Mouse (Mus musculus) central nervous system, embryonic 18 days (tissue): ENCODE data around the gene Klhdc8b. TPM values are rescaled to one million over a fixed set of nuclear protein-coding genes. Genes with fewer than 3 reads are reported as not detected.

ENCODE experiments used
- polyA plus RNA-seq: library from polyadenylated mRNA; depleted of rRNA; stranded (reverse); fragments of >200 nt; gene quantifications from 2 replicates; pipeline ENCODE4 v1.2.3, GENCODE M21; 2012; rRNA removed

Gene Klhdc8b
- 67.4 and 67.8 TPM in 2 replicates for polyA plus RNA-seq

DNA sequence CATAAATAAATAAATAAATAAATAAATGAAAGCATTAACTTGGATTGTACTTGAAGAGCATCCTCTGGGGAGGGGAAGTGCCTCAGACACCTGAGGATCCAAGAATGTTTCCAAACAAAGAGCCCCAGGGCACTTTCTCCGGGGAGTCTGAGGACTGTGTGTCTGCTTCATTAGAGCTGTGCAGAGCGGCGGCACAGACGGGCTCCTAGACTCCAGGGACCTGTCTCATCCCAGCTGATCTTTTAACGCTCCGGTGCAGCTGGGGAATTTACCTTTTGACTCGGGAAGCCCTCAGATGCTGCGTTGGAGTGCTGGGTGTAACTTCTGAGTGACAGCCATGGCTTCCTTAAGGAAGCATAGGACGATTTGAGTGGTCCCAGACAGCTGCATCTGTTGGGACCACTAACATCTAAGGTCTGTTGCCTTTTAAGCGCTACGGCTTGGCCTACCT is at the start of gene Klhdc8b:
Klhdc8b (minus strand) TSS at position 401 of the 451 bp plus-strand sequence.

DNA sequence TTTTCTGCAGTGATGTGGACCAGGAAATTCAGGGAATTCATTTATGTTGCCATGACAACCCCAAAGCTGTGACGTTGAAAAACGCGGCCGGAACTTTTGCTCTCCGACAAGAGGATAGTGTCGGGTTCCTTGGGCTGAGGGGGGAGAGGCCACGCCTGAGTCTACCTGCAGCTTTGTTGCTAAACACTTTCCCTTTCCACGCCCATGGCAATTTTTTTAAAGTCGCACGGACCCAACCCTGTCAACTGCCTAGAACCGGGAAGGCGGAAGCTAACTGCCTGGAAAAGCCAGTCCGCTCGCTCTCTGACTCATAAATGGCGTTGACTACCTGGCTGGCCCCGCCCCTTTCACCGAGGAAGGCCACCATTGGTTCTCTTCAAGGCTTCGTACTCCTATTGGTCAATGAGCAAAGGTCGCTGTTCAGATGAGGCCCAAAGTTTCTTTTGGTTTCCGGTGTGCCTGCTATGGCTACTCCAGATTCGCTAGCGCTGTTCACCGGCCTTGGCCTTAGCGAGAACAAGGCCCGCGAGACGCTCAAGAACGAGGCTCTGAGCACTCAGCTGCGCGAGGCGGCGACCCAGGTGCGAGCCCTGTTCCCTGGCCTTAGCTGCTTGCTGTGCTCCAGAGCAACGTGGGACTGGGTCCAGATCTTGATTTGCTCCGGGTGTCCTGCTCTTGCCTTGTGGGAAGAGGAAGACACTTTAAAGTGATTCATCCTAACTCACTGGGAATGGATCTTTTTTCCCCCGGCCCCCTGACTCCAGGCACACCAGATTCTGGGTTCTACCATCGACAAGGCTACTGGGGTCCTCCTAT is 46.4 kb upstream of the Klhdc8b start, which contains the start of gene Qars:
Qars (plus strand) TSS at position 88 of the 816 bp plus-strand sequence.

DNA sequence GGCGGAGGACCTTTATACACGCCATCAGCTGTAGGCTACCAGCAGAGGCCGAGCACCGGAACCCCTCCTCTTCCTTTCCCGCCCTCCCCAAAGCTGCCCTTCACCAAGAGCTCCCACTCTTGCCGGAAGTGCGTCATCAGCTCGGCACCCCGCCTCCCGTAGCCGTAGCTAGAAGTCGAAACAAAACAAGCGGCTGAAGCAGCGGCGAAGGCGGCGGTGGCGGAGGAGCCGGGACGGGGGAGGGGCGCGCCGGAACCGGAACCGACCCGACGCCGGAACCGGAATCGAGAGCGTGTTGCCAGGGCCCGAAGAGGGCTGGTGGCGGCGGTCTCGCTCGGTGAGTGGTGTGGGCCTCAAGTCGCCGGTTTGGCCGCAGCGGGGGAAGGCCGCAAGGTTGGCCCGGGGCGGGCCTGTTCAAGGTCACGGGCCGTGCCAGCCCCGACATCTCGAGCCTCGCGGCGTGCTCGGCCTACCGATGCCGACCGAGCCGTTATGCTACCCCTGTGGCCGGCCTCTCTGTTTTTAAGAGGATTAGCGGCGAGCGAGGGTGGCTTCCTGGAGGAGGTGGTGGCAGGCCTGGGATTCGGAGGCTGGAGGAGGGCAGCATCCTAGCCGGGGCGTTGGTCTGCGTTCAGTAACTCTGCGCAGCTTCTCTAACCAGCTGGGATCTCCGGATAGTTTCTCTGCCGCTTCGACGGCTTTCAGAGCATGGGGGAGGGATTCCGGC is 29.3 kb upstream of the Klhdc8b start, which contains the start of gene Usp19:
Usp19 (plus strand) TSS at position 44 of the 727 bp plus-strand sequence.

DNA sequence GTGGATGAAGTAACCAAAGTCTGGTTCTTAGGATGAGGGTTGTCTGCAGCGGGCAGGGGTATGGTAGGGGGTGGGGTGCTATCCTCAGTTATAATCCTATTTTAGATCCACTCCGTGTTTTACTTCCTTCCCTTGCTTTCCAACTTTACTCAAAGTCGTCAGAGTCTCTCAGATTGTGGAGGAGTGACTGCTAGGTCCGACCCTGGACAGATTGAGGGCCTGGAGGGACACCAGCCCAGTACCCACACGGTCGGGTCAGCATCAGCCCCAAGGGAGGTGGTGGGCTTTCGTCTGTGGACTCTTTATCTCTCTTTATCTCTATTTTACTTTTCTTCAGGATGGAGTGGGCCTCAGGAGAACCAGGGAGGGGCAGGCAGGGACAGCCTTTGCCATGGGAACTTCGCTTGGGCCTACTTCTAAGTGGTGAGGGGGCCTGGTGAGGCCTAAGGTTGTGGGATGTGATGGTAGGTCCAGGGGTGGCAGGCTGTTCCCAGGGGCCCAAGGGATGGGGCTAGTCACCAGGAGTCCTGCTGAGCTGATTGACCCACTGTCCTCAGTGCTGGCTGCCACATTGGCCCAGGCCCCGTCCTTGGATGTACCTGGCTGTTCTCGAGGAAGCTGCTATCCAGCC is 18.5 kb upstream of the Klhdc8b start, which contains the start of gene Lamb2:
Lamb2 (plus strand) TSS at position 16 of the 631 bp plus-strand sequence.

DNA sequence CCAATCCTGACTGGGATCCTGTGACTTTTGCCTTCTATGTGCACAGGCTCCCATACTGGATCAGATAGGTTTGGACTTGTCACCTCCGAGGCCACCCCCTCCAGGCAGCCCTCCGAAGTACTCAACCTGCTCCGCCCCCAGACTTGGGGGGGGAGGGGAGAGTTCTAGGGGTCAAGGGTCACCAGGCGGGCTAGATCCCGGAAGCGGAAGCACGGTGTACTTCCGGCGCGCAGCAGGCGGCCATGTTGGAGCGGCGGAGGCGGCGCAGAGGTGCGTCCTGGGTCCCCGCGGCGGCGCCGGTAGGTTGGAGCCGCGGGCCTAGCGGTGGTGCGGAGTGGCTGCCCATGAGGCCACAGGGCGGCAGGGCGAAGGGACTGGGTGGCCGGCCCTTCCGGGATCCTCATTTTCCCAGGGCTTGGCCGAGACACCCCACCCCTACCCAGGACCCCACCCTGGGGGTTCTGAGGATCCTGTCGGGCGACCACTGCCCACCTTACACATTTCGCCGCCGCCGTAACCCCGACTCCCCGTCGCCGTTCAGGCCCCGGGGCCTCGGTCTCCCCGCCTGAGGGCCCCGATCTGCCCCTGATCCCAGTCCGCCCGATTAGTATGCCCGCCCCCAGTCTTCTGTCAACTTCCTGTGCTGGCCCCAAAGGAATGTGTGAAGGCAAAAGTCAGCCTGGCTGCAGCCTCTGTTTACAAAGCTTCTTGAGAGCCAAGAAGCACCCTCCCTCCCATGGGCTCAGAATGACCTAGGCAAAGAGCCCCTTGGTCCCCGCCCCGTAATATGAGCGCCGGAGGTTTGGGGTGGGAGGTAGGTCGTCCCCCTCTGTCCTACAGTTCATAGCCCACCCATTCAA is 832 bp downstream of the Klhdc8b start, which contains the start of gene Ccdc71:
Ccdc71 (plus strand) TSS at position 209 of the 860 bp plus-strand sequence.

DNA sequence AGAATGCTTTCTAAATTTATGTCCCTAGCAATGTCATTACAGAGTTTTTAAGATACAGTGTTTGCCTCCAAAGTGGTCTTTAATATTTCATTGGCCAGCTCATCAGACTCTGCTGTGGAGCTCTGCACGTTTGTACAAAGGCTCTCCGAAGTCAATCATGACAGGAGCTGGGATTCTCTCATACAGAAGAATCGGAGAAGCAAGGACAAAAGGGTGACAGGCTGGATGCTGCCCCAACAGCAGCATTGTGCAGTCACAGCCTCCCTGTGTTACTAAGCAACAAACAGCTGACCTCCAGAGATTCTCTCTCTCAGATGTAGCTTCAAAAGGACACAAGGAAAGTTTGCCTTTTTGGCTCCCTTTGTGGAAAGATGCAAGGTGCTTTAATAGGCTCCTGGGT is 25.2 kb downstream of the Klhdc8b start, which contains the start of gene BC048562:
BC048562 (plus strand) TSS at position 301 of the 400 bp plus-strand sequence.

DNA sequence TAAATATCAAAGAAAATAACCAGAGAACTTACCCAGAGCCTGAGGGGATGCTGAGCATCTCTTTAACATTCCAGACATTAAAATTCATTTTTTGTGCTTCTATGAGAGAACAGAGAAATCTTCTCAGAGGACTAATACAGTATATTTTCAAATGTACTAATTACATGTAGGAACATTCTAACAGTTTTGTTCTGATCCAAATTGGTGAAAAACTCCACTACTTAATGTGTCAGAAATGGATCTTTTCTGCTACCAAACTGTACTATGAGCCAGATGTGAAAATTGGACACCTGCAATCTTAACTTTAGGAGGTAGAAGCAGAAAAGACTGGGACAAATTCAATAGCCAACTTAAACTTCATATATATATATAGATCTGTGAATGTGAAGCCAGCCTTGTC is 33.0 kb downstream of the Klhdc8b start, which contains the start of gene Ccdc36:
Ccdc36 (minus strand) TSS at position 101 of the 400 bp plus-strand sequence.

Other genes with a start within 250 kb of the Klhdc8b start
- 33.7 and 34.6 TPM in 2 replicates for gene Dag1, start 197.6 kb downstream of the Klhdc8b start, polyA plus RNA-seq
- 104 and 128 TPM in 2 replicates for gene Nicn1, start 171.2 kb downstream of the Klhdc8b start, polyA plus RNA-seq
- 62.3 and 64.8 TPM in 2 replicates for gene Amt, start 164.7 kb downstream of the Klhdc8b start, polyA plus RNA-seq
- gene Rhoa, start 155.5 kb downstream of the Klhdc8b start, polyA plus RNA-seq = 143 and 147 TPM in 2 replicates
- 34.3 and 38.3 TPM in 2 replicates for gene Tcta, start 155.4 kb downstream of the Klhdc8b start, polyA plus RNA-seq
- gene Gpx1, start 122.7 kb downstream of the Klhdc8b start, polyA plus RNA-seq = 311 and 335 TPM in 2 replicates
- gene Usp4, start 113.7 kb downstream of the Klhdc8b start, polyA plus RNA-seq = 124 and 135 TPM in 2 replicates
- 3.3 and 3.5 TPM in 2 replicates for gene 1700102P08Rik, start 68.8 kb downstream of the Klhdc8b start, polyA plus RNA-seq
- gene Ccdc36, start 33.1 kb downstream of the Klhdc8b start, polyA plus RNA-seq = 2.2 and 2.7 TPM in 2 replicates
- not detected in 2 replicates for gene BC048562, start 25.1 kb downstream of the Klhdc8b start, polyA plus RNA-seq
- gene Ccdc71, start 1.1 kb downstream of the Klhdc8b start, polyA plus RNA-seq = 32.4 and 35.2 TPM in 2 replicates
- 25.1 and 35.7 TPM in 2 replicates for gene Lamb2, start 18.2 kb upstream of the Klhdc8b start, polyA plus RNA-seq
- gene Usp19, start 29.0 kb upstream of the Klhdc8b start, polyA plus RNA-seq = 131 and 138 TPM in 2 replicates
- gene Qars, start 46.1 kb upstream of the Klhdc8b start, polyA plus RNA-seq = 120 and 140 TPM in 2 replicates
- 135 and 137 TPM in 2 replicates for gene Qrich1, start 55.2 kb upstream of the Klhdc8b start, polyA plus RNA-seq
- 131 and 132 TPM in 2 replicates for gene Impdh2, start 98.7 kb upstream of the Klhdc8b start, polyA plus RNA-seq
- gene Ndufaf3, start 105.9 kb upstream of the Klhdc8b start, polyA plus RNA-seq = 59.9 and 60.6 TPM in 2 replicates
- gene Dalrd3, start 108.3 kb upstream of the Klhdc8b start, polyA plus RNA-seq = 277 and 285 TPM in 2 replicates
- 260 and 264 TPM in 2 replicates for gene Wdr6, start 117.2 kb upstream of the Klhdc8b start, polyA plus RNA-seq
- gene P4htm, start 136.1 kb upstream of the Klhdc8b start, polyA plus RNA-seq = 35.4 and 35.5 TPM in 2 replicates
- gene Arih2, start 187.8 kb upstream of the Klhdc8b start, polyA plus RNA-seq = 42.5 and 42.6 TPM in 2 replicates
- gene Slc25a20, start 200.5 kb upstream of the Klhdc8b start, polyA plus RNA-seq = 22.7 and 22.8 TPM in 2 replicates
- gene Prkar2a, start 227.7 kb upstream of the Klhdc8b start, polyA plus RNA-seq = 35.0 and 38.6 TPM in 2 replicates